Mouse (Mus musculus): ENCODE data around the gene Frmd4b.

Gene Frmd4b

GRCm38 (mm10) chr6:97308562-97308961, 308.8 kb downstream of the Frmd4b start:
- DNase-seq: no peak

- no peak for DNase-seq
Observed at GRCm38 (mm10) chr6:97307231-97307630, 310.1 kb downstream of the Frmd4b start.

- DNase-seq: no peak
Observed at GRCm38 (mm10) chr6:97306351-97306750, 311.0 kb downstream of the Frmd4b start.

GRCm38 (mm10) chr6:97305491-97305890, 311.9 kb downstream of the Frmd4b start:
- DNase-seq: no peak

GRCm38 (mm10) chr6:97305010-97305409, 312.3 kb downstream of the Frmd4b start:
- peak; percentile 61 for DNase-seq

GRCm38 (mm10) chr6:97303277-97304109, 313.8 kb downstream of the Frmd4b start:
- DNase-seq: peak; percentile 51

GRCm38 (mm10) chr6:97302303-97302702, 315.0 kb downstream of the Frmd4b start:
- no peak for DNase-seq

GRCm38 (mm10) chr6:97300659-97301058, 316.7 kb downstream of the Frmd4b start:
- DNase-seq: no peak

- DNase-seq: no peak
Observed at GRCm38 (mm10) chr6:97300180-97300579, 317.2 kb downstream of the Frmd4b start.

- DNase-seq: no peak
Observed at GRCm38 (mm10) chr6:97297151-97297550, 320.2 kb downstream of the Frmd4b start.

- no peak for DNase-seq
Observed at GRCm38 (mm10) chr6:97295866-97296527, 321.3 kb downstream of the Frmd4b start.

- DNase-seq: no peak
Observed at GRCm38 (mm10) chr6:97295416-97295815, 321.9 kb downstream of the Frmd4b start.

GRCm38 (mm10) chr6:97293667-97294569, 323.4 kb downstream of the Frmd4b start:
- DNase-seq: no peak

GRCm38 (mm10) chr6:97292894-97293293, 324.4 kb downstream of the Frmd4b start:
- DNase-seq: no peak

- no peak for DNase-seq
Observed at GRCm38 (mm10) chr6:97292096-97292495, 325.2 kb downstream of the Frmd4b start.

- DNase-seq: no peak
Observed at GRCm38 (mm10) chr6:97291159-97291908, 326.0 kb downstream of the Frmd4b start.

- no peak for DNase-seq
Observed at GRCm38 (mm10) chr6:97290687-97291086, 326.7 kb downstream of the Frmd4b start.

- DNase-seq: no peak
Observed at GRCm38 (mm10) chr6:97289838-97290237, 327.5 kb downstream of the Frmd4b start.

GRCm38 (mm10) chr6:97289316-97289820, 328.0 kb downstream of the Frmd4b start:
- DNase-seq: no peak

- no peak for DNase-seq
Observed at GRCm38 (mm10) chr6:97288047-97288855, 329.1 kb downstream of the Frmd4b start.

- DNase-seq: no peak
Observed at GRCm38 (mm10) chr6:97286332-97286731, 331.0 kb downstream of the Frmd4b start.
